Mouse (Mus musculus) neural tube, embryonic 15.5 days (tissue): Measurements from ENCODE around the gene Defb21. TPM values are rescaled to one million over a fixed set of nuclear protein-coding genes. Genes with fewer than 3 reads are reported as not detected.

Experiments used
- ATAC-seq: fragments of 200-750 bp; cut with Nextera tagmentation; 2 replicates; pipeline ENCODE4 v1.8.0; 2017; ENCODE audit warnings: mild to moderate bottlenecking, moderate TSS enrichment, moderate library complexity; ENCODE audit not compliant: low FRiP score
- H3K27ac ChIP-seq: fragments of 300-500 bp; sonication (generic); replicated peaks from 2 replicates; pipeline ENCODE4 v1.5.1; 2015; ENCODE audit warnings: mild to moderate bottlenecking, inconsistent platforms
- H3K27me3 ChIP-seq: fragments of 300-500 bp; sonication (generic); replicated peaks from 2 replicates; pipeline ENCODE4 v1.6.1; 2015; ENCODE audit warnings: inconsistent platforms
- H3K36me3 ChIP-seq: fragments of 300-500 bp; sonication (generic); 2 replicates; pipeline ENCODE4 v1.6.1; 2015; ENCODE audit warnings: inconsistent platforms
- H3K4me1 ChIP-seq: fragments of 300-500 bp; sonication (generic); 2 replicates; pipeline ENCODE4 v1.6.1; 2015; ENCODE audit warnings: inconsistent platforms
- H3K4me2 ChIP-seq: fragments of 300-500 bp; sonication (generic); 2 replicates; pipeline ENCODE4 v1.6.1; 2015; ENCODE audit warnings: inconsistent platforms, mild to moderate bottlenecking, moderate library complexity
- H3K4me3 ChIP-seq: fragments of 300-500 bp; sonication (generic); replicated peaks from 2 replicates; pipeline ENCODE4 v1.5.1; 2015; ENCODE audit warnings: mild to moderate bottlenecking, inconsistent platforms
- H3K9ac ChIP-seq: fragments of 300-500 bp; sonication (generic); replicated peaks from 2 replicates; pipeline ENCODE4 v1.6.1; 2015; ENCODE audit warnings: mild to moderate bottlenecking, inconsistent platforms
- H3K9me3 ChIP-seq: fragments of 300-500 bp; sonication (generic); replicated peaks from 2 replicates; pipeline ENCODE4 v1.6.1; 2016; ENCODE audit warnings: inconsistent platforms
- WGBS: fragments of 180-500 bp; shearing (Covaris S2); methylation state at CpG from one replicate; pipeline ENCODE4 v1.1.7; 2015; ENCODE audit warnings: mixed read lengths; 5-methylcytosine and 5-hydroxymethylcytosine counted together
- polyA plus RNA-seq: library from polyadenylated mRNA; unstranded; fragments of >200 nt; fragmentation: Nextera tagmentation; extraction: Ambion mirVana; gene quantifications from 2 replicates; pipeline ENCODE4 v1.2.1, GENCODE M21; 2015

Defb21 gene
- polyA plus RNA-seq, 1 experiment from 2014 or later = not detected

DNA sequence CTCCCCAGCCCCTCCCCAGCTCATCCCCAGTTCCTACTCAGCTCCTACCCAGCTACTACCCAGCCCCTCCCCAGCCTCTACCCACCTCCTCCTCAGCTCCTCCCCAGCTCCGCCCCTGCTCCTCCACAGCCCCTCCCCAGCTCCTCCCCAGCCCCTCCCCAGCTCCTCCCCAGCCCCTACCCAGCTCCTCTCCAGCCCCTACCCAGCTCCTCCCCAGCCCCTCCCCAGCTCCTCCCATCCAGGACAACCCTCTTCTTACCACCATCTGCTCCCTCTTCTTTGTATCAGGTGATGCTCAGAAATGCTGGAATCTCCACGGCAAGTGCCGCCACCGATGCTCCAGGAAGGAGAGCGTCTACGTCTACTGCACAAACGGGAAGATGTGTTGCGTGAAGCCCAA is 39.6 kb downstream of the Defb21 start:
- ATAC-seq = no peak
- Histone ChIP-seq H3K9me3 (no peaks in the 10 kb centered on the region), H3K36me3 (no peaks in the 10 kb centered on the region), H3K4me3 (no peak overlapping the region), H3K27me3 (no peaks in the 10 kb centered on the region), H3K9ac (no peak overlapping the region), H3K4me2 (no peak overlapping the region), H3K4me1 (no peaks in the 10 kb centered on the region), H3K27ac (no peak overlapping the region)
- WGBS = 45% methylated on average over 7 of the region's 8 CpGs

DNA sequence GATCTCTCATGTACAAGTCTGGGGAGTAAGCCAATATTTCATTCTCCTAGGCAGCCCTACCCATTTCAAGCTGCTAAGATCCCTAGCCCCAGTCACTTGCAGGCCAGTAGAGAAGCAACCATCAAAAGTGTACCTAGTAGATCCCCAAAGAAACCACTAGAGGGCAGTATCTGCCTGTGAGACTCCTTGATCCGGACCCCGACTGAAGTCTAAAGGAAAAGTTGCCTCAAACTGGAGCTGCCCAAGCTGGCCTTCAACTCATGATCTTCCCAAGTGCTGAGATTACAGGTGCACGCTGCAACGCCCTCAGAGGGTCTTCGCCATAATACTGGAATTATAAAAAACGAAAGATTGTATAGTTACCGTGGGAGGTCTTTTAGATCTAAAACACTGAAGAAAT is 43.0 kb downstream of the Defb21 start:
- H3K27ac ChIP-seq = no peak overlapping the region
- 14% methylated on average over 7 of the region's 7 CpGs for WGBS
- H3K4me1 ChIP-seq = no peaks in the 10 kb centered on the region
- H3K9ac ChIP-seq = no peak overlapping the region
- no peaks in the 10 kb centered on the region for H3K27me3 ChIP-seq
- H3K4me2 ChIP-seq = no peak overlapping the region
- no peak overlapping the region for H3K4me3 ChIP-seq
- H3K9me3 ChIP-seq = no peaks in the 10 kb centered on the region
- H3K36me3 ChIP-seq = no peaks in the 10 kb centered on the region
- ATAC-seq = no peak

DNA sequence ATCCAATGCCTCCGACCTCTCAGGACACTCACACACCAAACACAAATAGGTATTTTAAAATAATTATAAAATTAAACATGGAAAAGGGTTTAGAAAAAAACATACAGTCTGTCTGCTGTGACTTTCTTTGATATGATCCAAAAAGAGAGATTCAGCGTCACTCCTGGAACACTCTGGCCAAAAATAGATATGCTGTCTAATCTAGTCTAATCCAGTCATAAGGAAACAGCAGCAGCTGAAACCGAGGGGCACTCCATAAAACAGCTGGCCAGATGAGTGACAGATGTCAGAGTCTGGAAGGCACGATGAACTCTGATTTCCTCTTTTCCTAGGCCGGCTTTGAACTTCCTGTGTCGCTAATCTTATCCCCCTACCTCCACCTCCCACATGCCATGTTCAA is 43.9 kb downstream of the Defb21 start:
- no peak overlapping the region for H3K9ac ChIP-seq
- no peaks in the 10 kb centered on the region for H3K9me3 ChIP-seq
- 89% methylated on average over 6 of the region's 6 CpGs for WGBS
- no peak overlapping the region for H3K4me3 ChIP-seq
- H3K27me3 ChIP-seq = no peaks in the 10 kb centered on the region
- no peaks in the 10 kb centered on the region for H3K36me3 ChIP-seq
- H3K4me1 ChIP-seq = no peaks in the 10 kb centered on the region
- no peak overlapping the region for H3K27ac ChIP-seq
- no peak for ATAC-seq
- H3K4me2 ChIP-seq = no peak overlapping the region

DNA sequence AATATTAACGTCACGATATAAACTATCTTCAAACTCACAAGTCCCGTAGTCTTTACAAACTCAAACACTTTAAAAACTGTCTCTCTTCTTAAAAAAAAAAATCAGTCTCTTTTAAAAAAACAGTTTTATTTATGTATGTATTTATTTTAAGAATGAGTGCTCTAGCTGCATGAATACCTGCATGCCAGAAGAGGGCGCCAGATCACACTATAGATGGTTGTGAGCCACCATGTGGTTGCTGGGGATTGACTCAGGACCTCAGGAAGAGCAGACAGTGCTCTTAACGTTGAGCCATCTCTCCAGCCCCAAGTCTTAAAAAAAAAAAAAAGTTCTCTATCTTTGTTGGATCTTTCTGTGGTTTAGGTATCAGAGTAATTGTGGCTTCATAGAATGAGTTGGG is 44.8 kb downstream of the Defb21 start:
- WGBS = 60% methylated on average over 5 of the region's 5 CpGs
- no peak for ATAC-seq
- Histone ChIP-seq H3K27me3 (no peaks in the 10 kb centered on the region), H3K4me3 (no peak overlapping the region), H3K4me2 (no peak overlapping the region), H3K4me1 (no peaks in the 10 kb centered on the region), H3K36me3 (no peaks in the 10 kb centered on the region), H3K27ac (no peak overlapping the region), H3K9me3 (no peaks in the 10 kb centered on the region), H3K9ac (no peak overlapping the region)

DNA sequence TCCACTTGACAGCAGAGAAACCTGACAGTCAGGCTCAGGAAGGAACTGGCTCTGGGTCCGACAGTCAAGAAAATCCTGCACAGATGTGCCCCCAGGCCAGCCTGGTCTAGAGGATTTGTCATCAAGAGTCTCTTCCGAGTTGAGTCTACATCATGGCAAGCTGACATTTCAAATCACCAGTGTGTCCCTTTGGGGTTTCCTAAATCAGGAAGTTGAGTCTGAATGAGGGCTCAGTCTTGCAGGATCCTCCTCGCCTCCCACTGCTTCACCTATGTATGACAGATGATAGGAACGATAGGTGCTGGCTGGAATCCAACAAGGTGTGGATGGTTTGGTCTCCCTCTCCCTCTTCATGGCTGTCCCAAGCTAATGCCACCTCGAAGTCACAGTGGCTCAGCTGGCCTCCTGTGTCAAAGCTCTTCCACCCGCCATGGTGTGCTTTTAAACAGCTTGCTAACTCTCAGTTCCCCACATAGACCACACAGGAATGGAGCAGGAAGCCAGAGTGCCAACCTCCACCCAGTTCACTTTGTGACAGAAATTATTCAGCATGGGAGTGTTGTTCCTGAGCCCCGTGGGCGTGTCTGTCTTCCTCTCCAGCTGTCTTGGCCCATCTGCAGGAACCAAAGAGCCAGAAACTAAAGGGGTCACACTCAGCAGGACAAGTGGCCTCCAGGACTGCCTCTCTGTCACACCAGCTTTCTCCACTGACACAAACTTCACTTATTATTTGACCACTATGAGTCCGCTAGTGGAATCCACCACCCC is 48.0 kb downstream of the Defb21 start:
- H3K4me1 ChIP-seq = no peaks in the 10 kb centered on the region
- 82% methylated on average over 9 of the region's 9 CpGs for WGBS
- no peak overlapping the region for H3K4me3 ChIP-seq
- no peaks in the 10 kb centered on the region for H3K9me3 ChIP-seq
- no peaks in the 10 kb centered on the region for H3K36me3 ChIP-seq
- H3K27ac ChIP-seq = no peak overlapping the region
- H3K9ac ChIP-seq = no peak overlapping the region
- peaks cover 1% of the 10 kb centered on the region for H3K27me3 ChIP-seq
- ATAC-seq = no peak
- no peak overlapping the region for H3K4me2 ChIP-seq

DNA sequence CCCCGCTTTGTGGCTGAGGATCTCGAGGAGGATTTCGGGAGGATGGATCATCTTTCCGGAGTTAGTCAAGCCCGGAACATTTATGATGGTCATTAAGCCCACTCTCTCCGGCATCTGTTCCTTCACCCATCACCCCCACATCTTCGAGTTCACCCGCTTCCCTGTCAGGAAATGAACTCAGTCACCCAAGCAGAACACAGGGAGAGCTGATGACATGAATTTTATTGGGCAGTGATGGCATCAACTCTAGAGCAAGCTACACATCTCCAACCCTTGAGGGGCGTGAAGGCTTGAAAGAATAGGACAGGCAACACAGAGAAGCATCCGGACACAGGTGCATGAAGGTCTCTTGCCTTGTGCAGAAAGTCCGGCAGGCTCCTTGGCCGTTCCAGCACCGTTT is 49.6 kb downstream of the Defb21 start:
- peaks cover 16% of the 10 kb centered on the region for H3K27me3 ChIP-seq
- H3K9ac ChIP-seq = no peak overlapping the region
- no peak overlapping the region for H3K4me2 ChIP-seq
- 72% methylated on average over 13 of the region's 13 CpGs for WGBS
- no peak overlapping the region for H3K27ac ChIP-seq
- ATAC-seq = no peak
- H3K9me3 ChIP-seq = no peaks in the 10 kb centered on the region
- peaks cover 8% of the 10 kb centered on the region for H3K4me1 ChIP-seq
- H3K36me3 ChIP-seq = no peaks in the 10 kb centered on the region
- H3K4me3 ChIP-seq = no peak overlapping the region

DNA sequence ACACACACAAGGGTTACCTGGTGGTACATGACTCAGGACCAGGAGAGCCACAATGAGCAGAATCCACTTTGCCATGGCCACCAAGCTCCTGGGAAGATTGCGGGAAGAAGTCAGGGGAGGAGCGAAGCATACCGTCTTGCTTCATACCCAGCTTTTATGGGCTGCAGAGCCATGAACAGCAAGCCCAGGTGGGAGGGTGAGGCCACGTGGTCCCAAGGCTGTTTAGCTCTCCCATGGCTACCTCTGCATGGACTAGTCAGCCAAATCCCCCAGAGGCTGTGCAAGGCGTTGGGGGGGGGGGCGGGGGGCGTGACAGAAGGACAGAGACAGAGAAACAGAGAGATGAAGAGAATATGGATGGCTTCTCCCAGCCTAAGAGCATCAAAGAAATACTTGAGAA is 50.4 kb downstream of the Defb21 start, which contains the start of gene Defb25:
Defb25 (minus strand) TSS at position 101 of the 400 bp plus-strand sequence.
- peaks cover 24% of the 10 kb centered on the region for H3K27me3 ChIP-seq
- ATAC-seq = no peak
- no peaks in the 10 kb centered on the region for H3K9me3 ChIP-seq
- H3K4me1 ChIP-seq = peaks cover 11% of the 10 kb centered on the region
- no peak within 1 kb of the TSS for H3K27ac ChIP-seq
- no peak within 1 kb of the TSS for H3K4me3 ChIP-seq
- 88% methylated on average over 7 of the region's 7 CpGs for WGBS
- H3K36me3 ChIP-seq = no peaks in the 10 kb centered on the region
- H3K9ac ChIP-seq = no peak within 1 kb of the TSS
- H3K4me2 ChIP-seq = no peak within 1 kb of the TSS

Other genes starting within 250 kb of the Defb21 start
- gene Rbck1, start 240.1 kb upstream of the Defb21 start, polyA plus RNA-seq = 99.8 and 109 TPM in 2 replicates
- gene Trib3, start 228.7 kb upstream of the Defb21 start, polyA plus RNA-seq = 1.8 and 1.9 TPM in 2 replicates
- 50.9 and 60.3 TPM in 2 replicates for gene Nrsn2, start 196.1 kb upstream of the Defb21 start, polyA plus RNA-seq
- gene Sox12, start 174.7 kb upstream of the Defb21 start, polyA plus RNA-seq = 10.1 and 12.1 TPM in 2 replicates
- 17.5 and 18.7 TPM in 2 replicates for gene Zcchc3, start 157.7 kb upstream of the Defb21 start, polyA plus RNA-seq
- 1.2 and 1.5 TPM in 2 replicates for gene 6820408C15Rik, start 157.2 kb upstream of the Defb21 start, polyA plus RNA-seq
- not detected in 2 replicates for gene Defb23, start 108.1 kb upstream of the Defb21 start, polyA plus RNA-seq
- not detected in 2 replicates for gene Defb20, start 95.7 kb upstream of the Defb21 start, polyA plus RNA-seq
- not detected in 2 replicates for gene Defb22, start 82.6 kb upstream of the Defb21 start, polyA plus RNA-seq
- gene Defb26, start 61.1 kb upstream of the Defb21 start, polyA plus RNA-seq = not detected in 2 replicates
- gene Defb28, start 54.5 kb upstream of the Defb21 start, polyA plus RNA-seq = not detected in 2 replicates
- gene Defb29, start 32.6 kb upstream of the Defb21 start, polyA plus RNA-seq = not detected in 2 replicates
- not detected in 2 replicates for gene Gm17416, start 3.4 kb upstream of the Defb21 start, polyA plus RNA-seq
- not detected in 2 replicates for gene Defb19, start 7.6 kb downstream of the Defb21 start, polyA plus RNA-seq
- not detected in 2 replicates for gene Defb45, start 26.7 kb downstream of the Defb21 start, polyA plus RNA-seq
- not detected in 2 replicates for gene Defb36, start 31.6 kb downstream of the Defb21 start, polyA plus RNA-seq
- not detected in 2 replicates for gene Defb25, start 50.3 kb downstream of the Defb21 start, polyA plus RNA-seq
- 0.50 and 3.6 TPM in 2 replicates for gene Rem1, start 54.2 kb downstream of the Defb21 start, polyA plus RNA-seq
- 152 and 155 TPM in 2 replicates for gene H13, start 96.7 kb downstream of the Defb21 start, polyA plus RNA-seq
- 33.9 and 41.5 TPM in 2 replicates for gene Mcts2, start 114.3 kb downstream of the Defb21 start, polyA plus RNA-seq
- gene Id1, start 163.5 kb downstream of the Defb21 start, polyA plus RNA-seq = 57.5 and 59.1 TPM in 2 replicates
- 4.8 and 7.6 TPM in 2 replicates for gene Cox4i2, start 181.4 kb downstream of the Defb21 start, polyA plus RNA-seq